Mouse (Mus musculus) lung, postnatal 0 days (tissue): ENCODE data around the gene Tcp11. TPM values are rescaled to one million over a fixed set of nuclear protein-coding genes. Genes with fewer than 3 reads are reported as not detected.
A peak's percentile ranks its signal among the peaks of the same experiment; 100 is the strongest.

Experiments
- ATAC-seq: fragments of 200-750 bp; cut with Nextera tagmentation; 2 replicates; pipeline ENCODE4 v1.8.0; 2017; ENCODE audit warnings: moderate library complexity
- DNase-seq: peaks from one replicate; pipeline ENCODE4 v3.0.0-alpha.2; 2016; ENCODE audit warnings: low spot score
- H3K27ac ChIP-seq: fragments of 300-500 bp; sonication (generic); 2 replicates; pipeline ENCODE4 v1.5.1; 2014; ENCODE audit warnings: antibody characterized with exemption, mild to moderate bottlenecking, low read length, mixed read lengths
- H3K27me3 ChIP-seq: fragments of 300-500 bp; sonication (generic); replicated peaks from 2 replicates; pipeline ENCODE4 v1.6.1; 2014; ENCODE audit warnings: low read length, mixed read lengths; ENCODE audit not compliant: insufficient read depth
- H3K36me3 ChIP-seq: fragments of 300-500 bp; sonication (generic); 2 replicates; pipeline ENCODE4 v1.6.1; 2014; ENCODE audit warnings: low read length, mixed read lengths; ENCODE audit not compliant: insufficient read depth
- H3K4me1 ChIP-seq: fragments of 300-500 bp; sonication (generic); 2 replicates; pipeline ENCODE4 v1.6.1; 2014; ENCODE audit warnings: antibody characterized with exemption, low read depth, low read length, mixed read lengths; ENCODE audit not compliant: insufficient read depth
- H3K4me2 ChIP-seq: fragments of 300-500 bp; sonication (generic); replicated peaks from 2 replicates; pipeline ENCODE4 v1.6.1; 2014; ENCODE audit warnings: low read depth, mild to moderate bottlenecking, low read length, moderate library complexity, mixed read lengths
- H3K4me3 ChIP-seq: fragments of 300-500 bp; sonication (generic); 2 replicates; pipeline ENCODE4 v1.5.1; 2014; ENCODE audit warnings: low read depth, low read length
- H3K9ac ChIP-seq: fragments of 300-500 bp; sonication (generic); replicated peaks from 2 replicates; pipeline ENCODE4 v1.6.1; 2014; ENCODE audit warnings: low read depth, mild to moderate bottlenecking
- H3K9me3 ChIP-seq: fragments of 300-500 bp; sonication (generic); 2 replicates; pipeline ENCODE4 v1.6.1; 2016; ENCODE audit warnings: low read length, mixed read lengths
- CTCF ChIP-seq: IDR thresholded peaks from 2 replicates; pipeline ENCODE4 v1.5.1; 2016; ENCODE audit warnings: antibody characterized with exemption, mild to moderate bottlenecking
- EP300 ChIP-seq: IDR thresholded peaks from 2 replicates; pipeline ENCODE4 v1.6.1; 2016; ENCODE audit warnings: antibody characterized with exemption, mild to moderate bottlenecking, control low read depth
- WGBS: fragments of 180-500 bp; shearing (Covaris S2); extraction: QIAGEN DNeasy Blood & Tissue Kit; methylation state at CpG from one replicate; pipeline ENCODE4 v1.1.7; 2014; 5-methylcytosine and 5-hydroxymethylcytosine counted together
- polyA plus RNA-seq: library from polyadenylated mRNA; unstranded; fragments of >200 nt; fragmentation: Nextera tagmentation; extraction: Ambion mirVana; gene quantifications from 2 replicates; pipeline ENCODE4 v1.2.1, GENCODE M21; 2015

The Tcp11 gene
- polyA plus RNA-seq, 1 experiment from 2014 or later, result 6.0 TPM

DNA sequence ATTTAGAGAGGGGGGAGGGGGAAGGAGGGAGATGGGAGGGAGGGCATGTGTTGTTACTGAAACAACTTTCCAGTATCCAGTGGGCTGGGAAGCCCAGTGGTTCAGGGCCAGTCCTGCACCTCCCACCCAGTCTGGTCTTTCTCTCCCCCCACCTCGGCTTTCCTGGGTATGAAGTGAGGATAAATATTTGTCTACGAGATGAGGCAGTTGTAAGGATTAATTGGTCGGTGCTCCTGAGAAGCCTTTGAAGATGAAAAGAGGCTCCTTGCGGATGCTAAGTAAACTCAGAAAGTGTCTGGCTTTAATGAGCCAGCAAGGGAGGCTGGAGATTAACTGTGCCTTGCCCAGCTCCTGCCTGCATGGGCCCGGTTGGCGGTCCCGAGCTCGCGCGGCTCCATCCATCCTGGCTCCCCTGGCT is 21.5 kb upstream of the Tcp11 start:
- no peak overlapping the region for H3K4me2 ChIP-seq
- TF ChIP-seq EP300, result no peak
- TF ChIP-seq CTCF, result no peak
- H3K36me3 ChIP-seq, result no peaks in the 10 kb centered on the region
- no peak overlapping the region for H3K9ac ChIP-seq
- H3K9me3 ChIP-seq, result no peaks in the 10 kb centered on the region
- 12% methylated on average over 10 of the region's 10 CpGs for WGBS
- no peak overlapping the region for H3K27ac ChIP-seq
- DNase-seq (no peak), ATAC-seq (no peak)
- no peaks in the 10 kb centered on the region for H3K27me3 ChIP-seq
- no peak overlapping the region for H3K4me3 ChIP-seq
- no peaks in the 10 kb centered on the region for H3K4me1 ChIP-seq

DNA sequence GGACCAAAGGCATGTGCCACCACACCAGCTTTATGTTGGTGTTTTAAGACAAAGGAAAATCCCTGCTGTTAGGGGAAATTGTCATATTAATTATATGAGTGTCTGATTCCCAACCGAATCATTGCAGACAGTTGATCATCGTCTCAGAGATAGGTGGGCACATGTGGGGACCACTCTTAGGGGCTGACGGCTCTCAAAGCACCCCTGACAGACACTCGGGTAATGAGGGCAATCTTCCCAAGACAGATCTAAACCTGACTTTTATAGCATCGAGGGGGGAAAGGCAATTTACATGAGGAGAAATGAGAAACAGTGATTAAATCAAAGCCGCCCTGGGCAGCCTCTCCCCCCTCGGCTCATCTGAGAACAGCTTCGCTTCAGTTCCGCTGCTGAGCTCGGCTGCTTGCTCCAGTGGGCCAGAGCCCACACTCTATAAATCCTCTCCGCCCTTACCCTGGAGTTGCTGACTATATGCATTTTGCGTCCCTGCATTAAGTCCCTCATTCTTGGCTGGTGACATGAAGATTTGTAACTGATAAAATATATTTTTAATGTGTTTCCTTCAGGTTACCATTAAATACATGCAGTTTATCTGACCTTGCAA is 20.9 kb upstream of the Tcp11 start:
- ATAC-seq (no peak), DNase-seq (no peak)
- Histone ChIP-seq H3K4me3 (no peak overlapping the region), H3K9me3 (no peaks in the 10 kb centered on the region), H3K27me3 (no peaks in the 10 kb centered on the region), H3K27ac (no peak overlapping the region), H3K4me1 (no peaks in the 10 kb centered on the region), H3K36me3 (no peaks in the 10 kb centered on the region), H3K4me2 (no peak overlapping the region), H3K9ac (no peak overlapping the region)
- TF ChIP-seq CTCF (no peak), EP300 (no peak)
- 39% methylated on average over 12 of the region's 12 CpGs for whole genome bisulfite sequencing

DNA sequence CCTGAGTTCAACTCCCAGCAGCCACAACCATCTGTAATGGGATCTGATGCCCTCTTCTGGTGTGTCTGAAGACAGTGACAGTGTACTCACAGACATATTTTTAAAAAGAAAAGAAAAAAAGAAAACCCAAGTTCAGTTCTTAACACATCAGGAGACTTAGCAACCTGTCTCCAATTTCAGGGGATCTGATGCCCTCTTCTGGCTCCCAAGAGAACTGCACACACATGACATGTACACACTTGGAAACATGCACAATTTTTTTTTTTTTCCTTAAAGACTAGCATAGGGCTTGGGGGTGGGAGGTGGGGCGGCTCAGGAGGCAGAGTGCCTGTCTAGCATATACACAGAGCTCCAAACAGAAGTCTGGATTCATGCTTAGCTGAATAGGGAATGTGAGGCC is 20.2 kb upstream of the Tcp11 start:
- H3K9ac ChIP-seq, result no peak overlapping the region
- WGBS, result 96% methylated on average over 1 of the region's 1 CpGs
- no peak for ATAC-seq
- no peak for DNase-seq
- TF ChIP-seq CTCF (peak; percentile 39), EP300 (no peak)
- H3K4me2 ChIP-seq, result no peak overlapping the region
- no peak overlapping the region for H3K27ac ChIP-seq
- no peaks in the 10 kb centered on the region for H3K36me3 ChIP-seq
- no peaks in the 10 kb centered on the region for H3K4me1 ChIP-seq
- no peaks in the 10 kb centered on the region for H3K9me3 ChIP-seq
- H3K27me3 ChIP-seq, result no peaks in the 10 kb centered on the region
- H3K4me3 ChIP-seq, result no peak overlapping the region

DNA sequence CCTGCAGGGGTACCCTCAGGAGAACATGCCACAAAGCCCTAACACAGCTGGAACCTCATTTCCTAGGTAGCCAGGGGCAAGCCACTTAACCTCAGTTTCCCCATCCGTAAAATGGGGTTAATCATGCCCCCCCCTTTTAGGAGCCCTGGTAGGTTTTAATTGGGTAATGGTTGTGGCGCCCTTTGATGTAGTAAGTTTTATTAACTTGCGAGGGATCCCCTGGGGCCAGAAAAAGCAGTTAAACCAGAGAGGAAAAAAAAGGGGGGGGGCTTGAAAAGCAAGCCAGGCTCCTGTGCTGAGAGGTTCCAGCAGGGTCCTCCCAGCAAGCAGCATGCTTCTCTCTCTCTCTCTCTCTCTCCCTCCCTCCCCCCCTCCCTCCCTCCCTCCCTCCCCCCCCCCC is 18.6 kb upstream of the Tcp11 start:
- no peaks in the 10 kb centered on the region for H3K9me3 ChIP-seq
- no peaks in the 10 kb centered on the region for H3K36me3 ChIP-seq
- no peaks in the 10 kb centered on the region for H3K4me1 ChIP-seq
- H3K27me3 ChIP-seq, result no peaks in the 10 kb centered on the region
- 60% methylated on average over 3 of the region's 3 CpGs for WGBS
- no peak overlapping the region for H3K4me2 ChIP-seq
- TF ChIP-seq EP300, result no peak
- TF ChIP-seq CTCF, result no peak
- no peak overlapping the region for H3K9ac ChIP-seq
- H3K4me3 ChIP-seq, result no peak overlapping the region
- ATAC-seq (no peak), DNase-seq (no peak)
- H3K27ac ChIP-seq, result no peak overlapping the region

DNA sequence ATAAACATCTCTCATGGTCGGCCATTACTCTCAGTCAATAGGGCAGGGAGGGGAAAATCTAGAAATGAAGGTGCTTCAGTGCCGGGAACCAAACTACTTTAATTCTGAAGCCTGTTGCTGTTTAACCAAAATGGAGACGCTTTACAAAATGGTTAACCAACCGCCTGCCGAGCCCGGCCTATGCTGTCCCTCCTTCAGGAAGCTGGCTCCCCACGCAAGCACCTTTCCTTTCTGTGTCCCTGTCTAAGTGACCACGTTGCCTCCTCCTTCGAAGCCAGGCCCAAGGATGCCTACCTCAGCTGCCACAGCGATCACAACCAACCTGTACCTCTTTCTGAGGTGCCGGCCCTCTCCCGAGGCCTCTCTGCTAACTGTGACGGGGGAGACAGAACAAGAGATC is 16.9 kb upstream of the Tcp11 start:
- H3K27ac ChIP-seq, result no peak overlapping the region
- H3K36me3 ChIP-seq, result no peaks in the 10 kb centered on the region
- H3K4me3 ChIP-seq, result no peak overlapping the region
- no peak overlapping the region for H3K4me2 ChIP-seq
- ATAC-seq, result no peak
- TF ChIP-seq CTCF (no peak), EP300 (no peak)
- no peak overlapping the region for H3K9ac ChIP-seq
- DNase-seq, result no peak
- no peaks in the 10 kb centered on the region for H3K9me3 ChIP-seq
- H3K4me1 ChIP-seq, result no peaks in the 10 kb centered on the region
- WGBS, result 78% methylated on average over 13 of the region's 13 CpGs
- no peaks in the 10 kb centered on the region for H3K27me3 ChIP-seq

DNA sequence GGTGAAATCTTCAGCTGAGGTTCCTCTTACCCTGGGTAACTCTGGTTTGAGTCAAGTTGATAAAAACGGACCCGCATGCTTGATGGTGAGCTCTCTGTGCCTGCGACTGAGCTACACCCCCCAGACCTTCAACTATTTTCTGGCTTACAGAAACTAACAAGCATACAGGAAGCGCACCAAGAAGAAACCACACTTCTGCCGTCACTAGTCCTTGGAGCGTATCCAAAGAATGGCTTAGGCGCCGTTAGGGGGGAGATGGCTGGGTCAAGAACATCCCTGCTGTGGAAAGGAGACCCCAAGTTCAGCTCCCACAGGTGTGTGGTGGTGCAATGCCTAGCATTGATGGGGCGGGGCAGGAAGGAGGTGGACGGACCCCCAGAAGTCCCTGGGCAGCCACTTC is 16.0 kb upstream of the Tcp11 start:
- Histone ChIP-seq H3K4me3 (no peak overlapping the region), H3K4me1 (no peaks in the 10 kb centered on the region), H3K9ac (no peak overlapping the region), H3K36me3 (no peaks in the 10 kb centered on the region), H3K4me2 (no peak overlapping the region), H3K27me3 (no peaks in the 10 kb centered on the region), H3K27ac (no peak overlapping the region), H3K9me3 (no peaks in the 10 kb centered on the region)
- ATAC-seq (no peak), DNase-seq (no peak)
- 62% methylated on average over 10 of the region's 10 CpGs for WGBS
- TF ChIP-seq EP300, result no peak
- TF ChIP-seq CTCF, result no peak

DNA sequence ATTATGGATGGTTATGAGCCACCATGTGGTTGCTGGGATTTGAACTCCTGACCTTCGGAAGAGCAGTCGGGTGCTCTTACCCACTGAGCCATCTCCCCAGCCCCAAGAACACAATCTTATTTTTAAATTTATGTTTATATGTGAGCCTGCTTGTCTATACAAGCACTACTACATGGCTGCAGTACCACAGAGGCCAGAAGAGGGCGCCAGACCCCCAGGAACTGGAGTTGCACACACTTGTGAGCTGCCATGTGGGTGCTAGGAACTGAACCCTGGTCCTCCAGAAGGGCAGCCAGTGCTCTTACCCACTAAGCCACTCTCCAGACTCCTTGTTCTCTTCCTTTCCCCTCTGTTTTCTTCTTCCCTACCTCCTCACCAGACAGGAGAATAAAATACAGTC is 13.4 kb upstream of the Tcp11 start:
- Histone ChIP-seq H3K4me2 (no peak overlapping the region), H3K9me3 (no peaks in the 10 kb centered on the region), H3K9ac (no peak overlapping the region), H3K27me3 (no peaks in the 10 kb centered on the region), H3K4me1 (no peaks in the 10 kb centered on the region), H3K27ac (no peak overlapping the region), H3K36me3 (no peaks in the 10 kb centered on the region), H3K4me3 (no peak overlapping the region)
- TF ChIP-seq EP300, result no peak
- TF ChIP-seq CTCF, result peak; percentile 31
- 75% methylated on average over 3 of the region's 3 CpGs for WGBS
- DNase-seq (no peak), ATAC-seq (no peak)
